Mouse (Mus musculus) midbrain, embryonic 15.5 days (tissue): ENCODE measurements around the gene Dtx2. TPM values are rescaled to one million over a fixed set of nuclear protein-coding genes. Genes with fewer than 3 reads are reported as not detected.

ENCODE experiments used
- ATAC-seq: fragments of 200-750 bp; cut with Nextera tagmentation; replicated peaks from 2 replicates; pipeline ENCODE4 v1.8.0; 2017; ENCODE audit warnings: moderate TSS enrichment
- H3K27ac ChIP-seq: fragments of 300-500 bp; sonication (generic); 2 replicates; pipeline ENCODE4 v1.5.1; 2015; ENCODE audit warnings: mild to moderate bottlenecking, inconsistent platforms
- H3K27me3 ChIP-seq: fragments of 300-500 bp; sonication (generic); replicated peaks from 2 replicates; pipeline ENCODE4 v1.6.1; 2015; ENCODE audit warnings: inconsistent platforms
- H3K36me3 ChIP-seq: fragments of 300-500 bp; sonication (generic); replicated peaks from 2 replicates; pipeline ENCODE4 v1.6.1; 2015; ENCODE audit warnings: inconsistent platforms
- H3K4me1 ChIP-seq: fragments of 300-500 bp; sonication (generic); 2 replicates; pipeline ENCODE4 v1.6.1; 2015; ENCODE audit warnings: inconsistent platforms
- H3K4me2 ChIP-seq: fragments of 300-500 bp; sonication (generic); 2 replicates; pipeline ENCODE4 v1.6.1; 2015; ENCODE audit warnings: inconsistent platforms, mild to moderate bottlenecking, moderate library complexity
- H3K4me3 ChIP-seq: fragments of 300-500 bp; sonication (generic); 2 replicates; pipeline ENCODE4 v1.5.1; 2015; ENCODE audit warnings: mild to moderate bottlenecking, inconsistent platforms
- H3K9ac ChIP-seq: fragments of 300-500 bp; sonication (generic); 2 replicates; pipeline ENCODE4 v1.6.1; 2015; ENCODE audit warnings: mild to moderate bottlenecking, inconsistent platforms
- H3K9me3 ChIP-seq: fragments of 300-500 bp; sonication (generic); 2 replicates; pipeline ENCODE4 v1.6.1; 2016; ENCODE audit warnings: inconsistent platforms
- WGBS: fragments of 180-500 bp; shearing (Covaris S2); methylation state at CpG from one replicate; pipeline ENCODE4 v1.1.7; 2015; ENCODE audit warnings: mixed read lengths; 5-methylcytosine and 5-hydroxymethylcytosine counted together
- polyA plus RNA-seq: library from polyadenylated mRNA; unstranded; fragments of >200 nt; fragmentation: Nextera tagmentation; extraction: Ambion mirVana; gene quantifications from 2 replicates; pipeline ENCODE4 v1.2.1, GENCODE M21; 2015

Dtx2 gene
- 26.8 and 27.5 TPM in 2 replicates for polyA plus RNA-seq

DNA sequence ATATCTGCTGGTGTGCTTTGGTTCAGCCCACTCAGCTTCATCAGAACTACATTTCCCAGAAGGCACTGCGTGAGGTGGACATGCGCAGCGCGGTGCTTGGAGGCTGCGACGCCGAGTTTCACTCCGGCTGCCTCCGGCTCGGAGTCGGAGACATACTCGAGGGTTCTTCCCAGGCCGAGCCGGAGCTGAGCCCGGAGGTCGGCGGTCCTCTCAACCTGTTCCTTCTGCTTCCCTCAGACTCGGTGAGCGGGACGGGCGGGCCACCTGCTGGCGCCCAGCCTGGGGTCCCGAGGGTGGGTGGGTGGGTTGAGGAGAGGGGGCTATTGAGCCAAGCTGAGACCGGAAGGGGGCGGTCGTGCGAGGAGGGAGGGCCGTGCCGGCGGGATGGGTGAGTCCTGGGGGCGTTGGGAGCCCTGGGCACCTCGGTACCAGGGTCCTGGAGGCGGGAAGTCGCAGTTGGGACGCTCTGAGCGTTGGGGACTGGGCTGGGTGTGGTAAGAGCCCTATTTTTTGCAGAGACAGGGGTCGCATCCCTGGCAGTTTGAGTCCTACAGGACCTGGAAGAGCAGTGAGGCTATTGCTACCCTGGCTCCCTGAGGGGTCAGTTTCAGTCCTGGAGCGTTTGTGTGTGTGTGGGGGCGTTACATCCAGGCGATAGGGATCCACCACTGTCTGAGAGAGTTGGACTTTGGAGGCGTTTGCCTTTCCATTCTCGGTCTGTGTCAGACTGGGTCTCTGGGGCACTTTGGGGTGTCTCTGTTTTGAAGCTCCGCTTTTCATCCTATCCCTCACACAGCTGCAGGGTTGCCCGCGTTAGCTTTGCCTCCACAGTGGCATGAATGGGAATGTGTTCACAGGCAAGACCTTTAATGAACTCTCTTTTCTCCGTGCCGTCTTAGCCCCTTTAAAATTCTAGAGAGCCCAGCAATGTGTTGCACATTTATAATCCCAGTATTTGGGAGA lies at the start of gene Dtx2:
Dtx2 (plus strand) TSS at position 76 of the 963 bp plus-strand sequence.
- WGBS = under 1% methylated on average over 47 of the region's 47 CpGs
- ATAC-seq = peak; percentile 95
- peaks cover 13% of the 10 kb centered on the region for H3K4me1 ChIP-seq
- H3K27ac ChIP-seq = peak within 1 kb of the TSS; percentile 86
- no peaks in the 10 kb centered on the region for H3K9me3 ChIP-seq
- H3K4me2 ChIP-seq = peak within 1 kb of the TSS; percentile 74
- peak within 1 kb of the TSS; percentile 66 for H3K4me3 ChIP-seq
- H3K27me3 ChIP-seq = no peaks in the 10 kb centered on the region
- peaks cover 12% of the 10 kb centered on the region for H3K36me3 ChIP-seq
- H3K9ac ChIP-seq = peak within 1 kb of the TSS; percentile 73

GRCm38 (mm10) chr5:135945916-135946408 lies 48.6 kb upstream of the Dtx2 start:
- Histone ChIP-seq H3K4me1 (no peaks in the 10 kb centered on the region; the same call in 1 of the 2 replicates), H3K27me3 (no peaks in the 10 kb centered on the region), H3K27ac (peak overlapping the region; percentile 16; the same call in 1 of the 2 replicates), H3K9ac (no peak overlapping the region), H3K4me2 (peak overlapping the region; percentile 22), H3K36me3 (no peaks in the 10 kb centered on the region), H3K9me3 (no peaks in the 10 kb centered on the region), H3K4me3 (no peak overlapping the region)
- ATAC-seq = peak; percentile 39; the same call in 1 of the 2 replicates
- 39% methylated on average over 10 of the region's 10 CpGs for WGBS

- 79% methylated on average over 4 of the region's 5 CpGs for WGBS
- H3K9ac ChIP-seq = no peak overlapping the region
- no peaks in the 10 kb centered on the region for H3K36me3 ChIP-seq
- H3K4me1 ChIP-seq = no peaks in the 10 kb centered on the region; the same call in 1 of the 2 replicates
- H3K27me3 ChIP-seq = no peaks in the 10 kb centered on the region
- no peak overlapping the region for H3K27ac ChIP-seq
- H3K4me3 ChIP-seq = no peak overlapping the region
- ATAC-seq = no peak
- H3K4me2 ChIP-seq = no peak overlapping the region
- no peaks in the 10 kb centered on the region for H3K9me3 ChIP-seq
These were observed 48.0 kb upstream of the Dtx2 start for GRCm38 (mm10) chr5:135946621-135947020.

DNA sequence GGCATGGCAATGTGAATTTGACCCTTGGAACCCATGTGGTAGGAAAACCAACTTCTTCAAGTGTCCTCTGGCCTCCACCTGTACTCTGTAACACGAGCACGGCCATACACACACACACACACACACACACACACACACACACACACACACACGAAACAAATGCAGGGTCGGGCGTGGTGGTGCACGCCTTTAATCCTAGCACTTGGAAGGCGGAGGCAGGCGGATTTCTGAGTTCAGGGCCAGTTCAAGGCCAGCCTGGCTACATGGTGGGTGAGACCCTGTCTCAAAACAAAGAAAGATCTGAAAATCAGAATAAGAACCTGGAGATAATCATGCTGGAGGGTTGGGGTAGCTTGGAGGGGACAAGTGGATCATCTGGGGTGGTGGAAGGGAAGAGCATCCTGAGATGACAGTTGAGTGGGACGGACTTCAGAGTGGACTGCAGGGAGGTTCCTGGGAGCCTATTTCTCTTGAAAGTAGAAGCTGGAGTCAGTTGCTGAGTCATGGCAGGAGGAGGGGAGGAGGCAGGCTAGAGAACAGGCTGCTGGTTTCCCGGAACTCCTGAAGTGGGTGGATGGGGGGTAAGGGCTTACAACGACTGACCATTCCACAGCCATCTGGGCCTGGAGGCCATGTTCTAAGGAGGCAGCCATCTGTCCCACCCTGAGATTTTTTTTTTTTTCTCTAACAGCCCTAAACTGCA lies 43.7 kb upstream of the Dtx2 start:
- Histone ChIP-seq H3K4me1 (no peaks in the 10 kb centered on the region; the same call in 1 of the 2 replicates), H3K4me2 (no peak overlapping the region), H3K4me3 (no peak overlapping the region), H3K9ac (no peak overlapping the region), H3K27me3 (no peaks in the 10 kb centered on the region), H3K9me3 (no peaks in the 10 kb centered on the region), H3K36me3 (no peaks in the 10 kb centered on the region), H3K27ac (no peak overlapping the region)
- WGBS = 89% methylated on average over 11 of the region's 11 CpGs
- ATAC-seq = no peak

DNA sequence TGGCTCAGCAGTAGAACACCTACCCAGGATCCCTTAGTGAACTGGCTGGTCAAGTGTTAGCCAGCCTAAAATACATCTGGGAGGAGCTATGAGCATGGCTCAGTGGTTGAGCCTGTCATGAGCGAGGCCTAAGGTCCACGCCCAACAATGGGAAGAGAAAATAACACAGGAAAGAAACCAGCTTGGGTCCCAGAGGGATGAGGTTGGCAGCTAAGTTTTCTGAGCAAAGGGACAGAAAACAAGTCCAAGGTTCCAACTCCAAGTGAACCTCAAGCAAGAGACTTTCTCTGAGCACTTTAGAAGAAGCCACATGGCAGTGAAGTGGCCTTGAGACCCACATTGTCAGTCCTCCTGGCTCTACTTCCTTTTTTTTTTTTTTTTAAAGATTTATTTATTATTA lies 42.9 kb upstream of the Dtx2 start:
- Histone ChIP-seq H3K27me3 (no peaks in the 10 kb centered on the region), H3K9me3 (no peaks in the 10 kb centered on the region), H3K36me3 (no peaks in the 10 kb centered on the region), H3K4me2 (no peak overlapping the region), H3K27ac (no peak overlapping the region), H3K9ac (no peak overlapping the region), H3K4me3 (no peak overlapping the region), H3K4me1 (no peaks in the 10 kb centered on the region; the same call in 1 of the 2 replicates)
- ATAC-seq = no peak
- WGBS = 91% methylated on average over 2 of the region's 2 CpGs

DNA sequence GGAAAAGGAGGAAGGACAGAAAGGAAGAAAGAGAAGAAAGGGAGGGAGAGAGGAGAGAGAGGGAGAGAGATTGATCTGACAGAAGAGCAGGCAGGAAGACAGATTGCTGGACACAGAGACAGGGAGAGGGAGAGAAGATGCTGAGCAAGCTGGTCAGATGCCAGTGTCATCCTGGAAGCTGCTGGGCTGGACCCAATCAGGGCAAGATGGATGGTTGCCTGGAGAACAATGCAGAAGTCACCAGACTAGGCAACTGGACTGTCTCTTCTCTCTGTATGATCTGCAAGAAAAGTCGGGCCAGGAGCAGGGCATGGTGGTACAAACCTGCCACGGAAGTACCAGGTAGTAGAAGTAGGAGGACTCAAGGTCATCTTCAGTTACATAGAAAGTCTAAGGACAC lies 41.8 kb upstream of the Dtx2 start:
- H3K4me2 ChIP-seq = no peak overlapping the region
- no peaks in the 10 kb centered on the region for H3K9me3 ChIP-seq
- no peak overlapping the region for H3K27ac ChIP-seq
- ATAC-seq = no peak
- no peaks in the 10 kb centered on the region for H3K36me3 ChIP-seq
- WGBS = 100% methylated on average over 2 of the region's 2 CpGs
- H3K4me3 ChIP-seq = no peak overlapping the region
- H3K9ac ChIP-seq = no peak overlapping the region
- H3K27me3 ChIP-seq = no peaks in the 10 kb centered on the region
- H3K4me1 ChIP-seq = peaks cover 6% of the 10 kb centered on the region

GRCm38 (mm10) chr5:135956300-135957206 lies 38.0 kb upstream of the Dtx2 start:
- Histone ChIP-seq H3K4me3 (peak overlapping the region; percentile 40), H3K4me1 (peaks cover 10% of the 10 kb centered on the region), H3K9me3 (no peaks in the 10 kb centered on the region), H3K36me3 (no peaks in the 10 kb centered on the region), H3K27me3 (no peaks in the 10 kb centered on the region), H3K27ac (peak overlapping the region; percentile 81), H3K4me2 (peak overlapping the region; percentile 51), H3K9ac (no peak overlapping the region)
- 79% methylated on average over 9 of the region's 9 CpGs for WGBS
- ATAC-seq = no peak

GRCm38 (mm10) chr5:135957207-135957974 lies 37.2 kb upstream of the Dtx2 start:
- peak; percentile 75 for ATAC-seq
- Histone ChIP-seq H3K4me1 (peaks cover 15% of the 10 kb centered on the region), H3K27ac (peak overlapping the region; percentile 81), H3K27me3 (no peaks in the 10 kb centered on the region), H3K9ac (peak overlapping the region; percentile 19; the same call in 1 of the 2 replicates), H3K36me3 (no peaks in the 10 kb centered on the region), H3K4me3 (peak overlapping the region; percentile 40), H3K4me2 (peak overlapping the region; percentile 51), H3K9me3 (no peaks in the 10 kb centered on the region)
- 7% methylated on average over 28 of the region's 28 CpGs for WGBS

GRCm38 (mm10) chr5:135958367-135958766 lies 36.2 kb upstream of the Dtx2 start:
- peaks cover 19% of the 10 kb centered on the region for H3K4me1 ChIP-seq
- no peak overlapping the region for H3K9ac ChIP-seq
- no peaks in the 10 kb centered on the region for H3K9me3 ChIP-seq
- H3K4me3 ChIP-seq = 0 out of 2 replicates have a peak overlapping the region, but pooled peaks have one; percentile 40
- no peak for ATAC-seq
- H3K27ac ChIP-seq = peak overlapping the region; percentile 81
- H3K36me3 ChIP-seq = no peaks in the 10 kb centered on the region
- no peaks in the 10 kb centered on the region for H3K27me3 ChIP-seq
- 93% methylated on average over 4 of the region's 4 CpGs for WGBS
- peak overlapping the region; percentile 51 for H3K4me2 ChIP-seq

DNA sequence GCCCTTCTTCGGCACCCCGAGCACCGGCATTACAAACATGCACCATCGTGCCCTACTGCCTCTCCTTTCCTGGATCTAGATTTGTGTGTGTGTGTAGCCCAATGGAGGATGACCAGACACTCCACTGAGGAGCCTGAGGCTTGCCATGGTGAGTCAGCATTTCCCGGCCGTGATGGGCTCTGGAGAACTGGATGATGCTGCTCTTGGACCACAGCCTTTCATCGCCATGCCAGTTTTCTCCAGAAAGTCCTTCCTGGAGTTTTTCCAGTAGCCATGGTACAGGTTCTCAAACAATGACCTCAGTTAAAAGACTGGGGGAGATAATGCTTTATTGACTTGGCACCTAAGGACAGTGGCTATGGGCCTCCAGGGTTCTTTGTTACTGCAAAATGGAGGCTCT lies 34.7 kb upstream of the Dtx2 start:
- Histone ChIP-seq H3K4me2 (no peak overlapping the region), H3K4me1 (peaks cover 19% of the 10 kb centered on the region), H3K36me3 (no peaks in the 10 kb centered on the region), H3K27ac (no peak overlapping the region), H3K9ac (no peak overlapping the region), H3K9me3 (no peaks in the 10 kb centered on the region), H3K4me3 (no peak overlapping the region), H3K27me3 (no peaks in the 10 kb centered on the region)
- WGBS = 89% methylated on average over 7 of the region's 7 CpGs
- no peak for ATAC-seq
